Mouse (Mus musculus) stomach, postnatal 0 days (tissue): ENCODE results near the gene Olfr1396. TPM values are rescaled to one million over a fixed set of nuclear protein-coding genes. Genes with fewer than 3 reads are reported as not detected.

Source experiments
- ATAC-seq: fragments of 200-750 bp; cut with Nextera tagmentation; 2 replicates; pipeline ENCODE4 v1.8.0; 2017; ENCODE audit not compliant: low FRiP score, low TSS enrichment
- DNase-seq: peaks from one replicate; pipeline ENCODE4 v3.0.0-alpha.2; 2016; ENCODE audit warnings: low spot score
- H3K27ac ChIP-seq: fragments of 300-500 bp; sonication (generic); replicated peaks from 2 replicates; pipeline ENCODE4 v1.5.1; 2014; ENCODE audit warnings: mild to moderate bottlenecking, control low read depth
- H3K27me3 ChIP-seq: fragments of 300-500 bp; sonication (generic); 2 replicates; pipeline ENCODE4 v1.6.1; 2014; ENCODE audit warnings: low read length; ENCODE audit not compliant: control insufficient read depth, insufficient read depth
- H3K36me3 ChIP-seq: fragments of 300-500 bp; sonication (generic); 2 replicates; pipeline ENCODE4 v1.6.1; 2014; ENCODE audit warnings: low read length, mixed read lengths; ENCODE audit not compliant: control insufficient read depth, insufficient read depth
- H3K4me1 ChIP-seq: fragments of 300-500 bp; sonication (generic); replicated peaks from 2 replicates; pipeline ENCODE4 v1.6.1; 2014; ENCODE audit warnings: antibody characterized with exemption; ENCODE audit not compliant: control insufficient read depth, insufficient read depth
- H3K4me2 ChIP-seq: fragments of 300-500 bp; sonication (generic); replicated peaks from 2 replicates; pipeline ENCODE4 v1.6.1; 2014; ENCODE audit warnings: low read depth, mild to moderate bottlenecking, control low read depth, moderate library complexity
- H3K4me3 ChIP-seq: fragments of 300-500 bp; sonication (generic); 2 replicates; pipeline ENCODE4 v1.5.1; 2014; ENCODE audit warnings: low read depth, low read length, control low read depth
- H3K9ac ChIP-seq: fragments of 300-500 bp; sonication (generic); 2 replicates; pipeline ENCODE4 v1.6.1; 2014; ENCODE audit warnings: mild to moderate bottlenecking, low read length, control low read depth, mixed read lengths
- H3K9me3 ChIP-seq: fragments of 300-500 bp; sonication (generic); 2 replicates; pipeline ENCODE4 v1.6.1; 2016; ENCODE audit warnings: low read length; ENCODE audit not compliant: control insufficient read depth
- CTCF ChIP-seq: IDR thresholded peaks from 2 replicates; pipeline ENCODE4 v1.5.1; 2016; ENCODE audit warnings: antibody characterized with exemption, low read depth, mild to moderate bottlenecking, moderate library complexity
- EP300 ChIP-seq: optimal IDR thresholded peaks from 2 replicates; pipeline ENCODE3; 2016; ENCODE audit warnings: antibody characterized with exemption
- WGBS: fragments of 180-500 bp; shearing (Covaris S2); extraction: QIAGEN DNeasy Blood & Tissue Kit; methylation state at CpG from one replicate; pipeline ENCODE4 v1.1.7; 2014; 5-methylcytosine and 5-hydroxymethylcytosine counted together
- polyA plus RNA-seq: library from polyadenylated mRNA; unstranded; fragments of >200 nt; fragmentation: Nextera tagmentation; extraction: Ambion mirVana; gene quantifications from 2 replicates; pipeline ENCODE4 v1.2.1, GENCODE M21; 2015

The Olfr1396 gene
- polyA plus RNA-seq, 1 experiment from 2014 or later, result 0.11 TPM

DNA sequence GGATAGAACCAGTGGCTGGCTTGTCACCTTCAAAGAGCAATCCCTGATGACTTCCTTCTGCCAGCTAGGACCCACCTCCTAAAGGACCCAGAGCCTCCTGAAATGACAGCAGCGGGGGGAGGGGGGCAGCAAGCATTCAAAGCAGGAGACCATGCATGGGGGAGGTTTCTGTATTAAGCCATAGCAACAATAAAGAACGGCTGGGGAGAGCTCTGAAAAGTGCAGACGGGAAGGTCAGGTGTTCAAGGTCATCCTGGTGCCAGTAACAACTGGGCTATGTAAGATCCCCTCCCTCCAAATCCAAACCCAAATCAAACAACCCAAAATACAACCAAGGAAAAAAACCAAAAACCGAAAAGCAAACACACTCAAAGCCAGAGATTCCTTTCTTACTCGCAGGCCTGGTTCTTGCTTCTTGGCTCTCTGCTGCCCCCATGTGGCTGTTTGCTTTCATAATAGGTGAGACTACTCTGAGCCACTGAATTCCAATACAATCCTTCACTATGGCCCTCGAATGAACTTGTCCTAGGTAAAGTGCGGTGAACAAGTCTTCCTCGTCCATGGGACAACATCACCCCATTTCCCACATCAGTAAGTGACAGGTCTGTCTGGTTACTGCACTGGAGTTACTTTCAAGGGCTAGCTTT lies 11.5 kb downstream of the Olfr1396 start:
- WGBS, result 10% methylated on average over 8 of the region's 8 CpGs

DNA sequence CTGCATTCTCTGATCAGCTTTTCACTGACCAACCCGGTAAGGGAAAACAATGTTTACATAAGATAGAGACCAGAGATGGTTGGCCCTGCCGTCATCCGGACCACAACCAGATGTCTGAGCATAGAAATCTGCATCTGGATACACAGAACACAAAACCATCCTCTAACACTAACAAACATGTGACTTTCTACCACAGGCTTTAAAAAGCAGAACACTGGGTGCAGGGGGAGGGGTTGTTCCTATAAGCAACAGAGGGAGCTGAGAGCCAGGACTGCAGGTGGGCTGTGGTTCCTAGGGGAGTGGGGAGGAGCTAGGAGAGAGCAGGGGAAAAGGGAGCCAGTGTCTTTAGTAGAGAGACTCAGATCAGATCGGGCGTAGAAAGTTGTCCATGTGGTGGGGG lies 13.2 kb downstream of the Olfr1396 start:
- TF ChIP-seq EP300 (no peak), CTCF (no peak)
- H3K4me1 ChIP-seq, result no peaks in the 10 kb centered on the region
- H3K27me3 ChIP-seq, result no peaks in the 10 kb centered on the region
- DNase-seq, result no peak
- no peak overlapping the region for H3K4me2 ChIP-seq
- H3K9ac ChIP-seq, result no peak overlapping the region
- no peak overlapping the region for H3K27ac ChIP-seq
- no peaks in the 10 kb centered on the region for H3K9me3 ChIP-seq
- H3K36me3 ChIP-seq, result no peaks in the 10 kb centered on the region
- H3K4me3 ChIP-seq, result no peak overlapping the region
- WGBS, result 35% methylated on average over 5 of the region's 5 CpGs
- no peak for ATAC-seq

More for the DNA sequence above, 11.5 kb downstream of the Olfr1396 start:
- Histone ChIP-seq H3K27me3 (no peaks in the 10 kb centered on the region), H3K4me2 (no peak overlapping the region), H3K4me1 (no peaks in the 10 kb centered on the region), H3K9ac (no peak overlapping the region), H3K27ac (no peak overlapping the region), H3K4me3 (no peak overlapping the region), H3K9me3 (no peaks in the 10 kb centered on the region), H3K36me3 (no peaks in the 10 kb centered on the region)
- peak; percentile 73 for ATAC-seq
- DNase-seq, result peak; percentile 90
- TF ChIP-seq CTCF, result peak; percentile 96
- TF ChIP-seq EP300, result no peak

DNA sequence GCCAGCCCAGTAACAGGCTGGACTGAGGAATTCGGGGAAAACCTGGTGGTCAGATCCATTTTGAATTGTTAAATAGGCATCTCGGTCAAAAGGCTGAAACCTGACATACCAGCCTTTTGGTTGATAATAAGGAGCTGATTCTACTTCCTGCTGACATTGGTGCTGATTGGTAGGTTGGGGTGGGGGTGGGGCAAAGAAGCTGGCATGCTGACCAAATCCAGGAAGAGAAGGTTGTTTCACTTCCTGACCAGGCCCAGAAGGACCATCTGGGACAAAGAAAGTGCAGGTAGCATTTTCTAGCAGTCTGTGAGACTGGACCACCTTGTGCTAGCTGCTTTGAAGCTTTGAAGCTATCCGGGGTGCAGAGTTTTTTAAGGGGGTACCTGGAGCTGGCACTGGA lies 14.3 kb downstream of the Olfr1396 start:
- TF ChIP-seq CTCF (no peak), EP300 (no peak)
- H3K9me3 ChIP-seq, result no peaks in the 10 kb centered on the region
- DNase-seq (peak; percentile 41), ATAC-seq (no peak)
- H3K4me3 ChIP-seq, result no peak overlapping the region
- no peaks in the 10 kb centered on the region for H3K36me3 ChIP-seq
- no peaks in the 10 kb centered on the region for H3K27me3 ChIP-seq
- 78% methylated on average over 3 of the region's 3 CpGs for WGBS
- no peak overlapping the region for H3K9ac ChIP-seq
- H3K4me2 ChIP-seq, result no peak overlapping the region
- H3K27ac ChIP-seq, result no peak overlapping the region
- no peaks in the 10 kb centered on the region for H3K4me1 ChIP-seq

DNA sequence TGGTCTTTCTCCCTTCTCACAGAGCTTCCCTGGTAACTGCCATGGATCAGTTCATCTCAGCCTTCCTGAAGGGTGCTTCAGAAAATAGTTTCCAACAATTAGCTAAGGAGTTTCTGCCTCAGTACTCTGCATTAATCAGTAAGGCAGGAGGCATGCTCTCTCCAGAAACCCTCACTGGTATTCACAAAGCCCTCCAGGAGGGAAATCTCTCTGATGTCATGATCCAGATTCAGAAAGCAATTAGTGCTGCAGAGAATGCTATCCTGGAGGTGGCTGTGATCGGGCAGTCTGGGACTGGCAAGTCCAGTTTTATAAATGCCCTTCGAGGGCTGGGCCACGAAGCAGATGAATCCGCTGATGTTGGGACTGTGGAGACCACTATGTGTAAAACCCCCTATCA lies 19.3 kb downstream of the Olfr1396 start:
- ATAC-seq (no peak), DNase-seq (no peak)
- H3K9ac ChIP-seq, result no peak overlapping the region
- H3K9me3 ChIP-seq, result no peaks in the 10 kb centered on the region
- TF ChIP-seq CTCF (no peak), EP300 (no peak)
- no peaks in the 10 kb centered on the region for H3K36me3 ChIP-seq
- H3K4me2 ChIP-seq, result no peak overlapping the region
- H3K4me1 ChIP-seq, result no peaks in the 10 kb centered on the region
- 88% methylated on average over 4 of the region's 4 CpGs for WGBS
- no peak overlapping the region for H3K4me3 ChIP-seq
- H3K27ac ChIP-seq, result no peak overlapping the region
- no peaks in the 10 kb centered on the region for H3K27me3 ChIP-seq

DNA sequence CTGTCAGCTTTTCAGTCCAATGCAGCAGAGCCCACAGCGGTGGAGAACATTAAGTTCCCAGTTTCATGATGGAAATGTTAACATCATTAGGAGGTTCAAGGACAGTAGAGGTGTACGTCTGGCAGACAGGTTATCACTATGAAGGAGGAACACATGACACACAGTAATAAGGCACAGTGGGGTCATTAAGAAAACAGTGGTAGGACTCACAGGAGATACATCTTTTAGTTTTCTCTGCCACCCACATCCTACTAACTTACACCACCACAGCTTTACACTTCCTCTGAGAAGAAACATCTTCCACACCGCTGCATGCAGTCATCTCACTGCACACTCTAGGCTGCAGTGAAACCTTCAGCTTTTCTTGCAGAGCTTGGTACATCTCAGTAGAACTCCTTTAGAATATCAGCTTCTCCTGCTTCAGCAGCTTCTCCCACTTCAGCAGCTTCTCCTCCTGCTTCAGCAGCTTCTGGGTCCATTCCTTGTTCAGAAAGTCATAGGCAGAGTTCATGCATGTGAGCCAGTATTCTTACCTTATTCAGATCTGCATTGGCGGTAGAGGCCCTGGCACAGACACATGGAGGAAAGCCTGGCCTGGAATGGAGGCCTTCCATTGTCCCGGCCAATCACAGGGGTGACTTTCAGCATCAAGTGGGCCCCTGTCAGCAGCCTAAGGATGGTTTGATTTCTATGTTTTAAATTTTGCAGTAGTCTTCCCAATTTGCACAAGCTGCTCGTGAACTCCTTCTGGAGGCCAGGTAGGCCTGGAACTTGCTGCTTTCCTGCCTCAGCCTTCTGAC lies 20.6 kb downstream of the Olfr1396 start:
- Histone ChIP-seq H3K9ac (no peak overlapping the region), H3K4me3 (no peak overlapping the region), H3K36me3 (no peaks in the 10 kb centered on the region), H3K27me3 (no peaks in the 10 kb centered on the region), H3K9me3 (no peaks in the 10 kb centered on the region), H3K4me2 (no peak overlapping the region), H3K4me1 (no peaks in the 10 kb centered on the region), H3K27ac (no peak overlapping the region)
- 76% methylated on average over 6 of the region's 6 CpGs for WGBS
- TF ChIP-seq CTCF (no peak), EP300 (no peak)
- ATAC-seq (no peak), DNase-seq (no peak)

DNA sequence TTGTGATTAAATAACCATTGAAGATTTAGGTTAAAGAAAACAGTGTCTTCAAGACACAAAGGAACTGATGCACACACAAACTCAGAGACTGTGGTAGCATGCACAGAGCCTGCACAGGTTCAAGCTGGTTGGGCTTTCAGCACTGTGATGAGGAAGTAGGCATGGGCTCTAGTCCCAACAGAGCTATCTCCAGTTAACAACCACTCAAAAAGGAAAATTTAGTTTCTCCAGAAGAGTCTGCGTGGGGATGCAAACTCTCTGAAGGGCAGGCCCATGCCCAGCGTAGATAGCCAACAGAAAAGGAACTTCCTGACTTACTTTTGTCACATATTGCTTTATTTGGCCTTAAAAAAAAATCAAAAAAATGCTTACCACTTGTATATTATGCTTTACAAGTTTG lies 21.9 kb downstream of the Olfr1396 start:
- ATAC-seq, result no peak
- Histone ChIP-seq H3K27me3 (no peaks in the 10 kb centered on the region), H3K36me3 (no peaks in the 10 kb centered on the region), H3K27ac (no peak overlapping the region), H3K4me2 (no peak overlapping the region), H3K9ac (no peak overlapping the region), H3K4me3 (no peak overlapping the region), H3K9me3 (no peaks in the 10 kb centered on the region), H3K4me1 (peaks cover 4% of the 10 kb centered on the region; the same call in 1 of the 2 replicates)
- TF ChIP-seq EP300, result no peak
- no peak for TF ChIP-seq CTCF
- 78% methylated on average over 2 of the region's 2 CpGs for WGBS
- DNase-seq, result no peak
